Mouse (Mus musculus): ENCODE data around the gene Igtp. TPM values are rescaled to one million over a fixed set of nuclear protein-coding genes. Genes with fewer than 3 reads are reported as not detected.

Igtp gene
- total and polyA plus RNA-seq, 3 experiments, result 70.3 to 143 (median 107) TPM

DNA sequence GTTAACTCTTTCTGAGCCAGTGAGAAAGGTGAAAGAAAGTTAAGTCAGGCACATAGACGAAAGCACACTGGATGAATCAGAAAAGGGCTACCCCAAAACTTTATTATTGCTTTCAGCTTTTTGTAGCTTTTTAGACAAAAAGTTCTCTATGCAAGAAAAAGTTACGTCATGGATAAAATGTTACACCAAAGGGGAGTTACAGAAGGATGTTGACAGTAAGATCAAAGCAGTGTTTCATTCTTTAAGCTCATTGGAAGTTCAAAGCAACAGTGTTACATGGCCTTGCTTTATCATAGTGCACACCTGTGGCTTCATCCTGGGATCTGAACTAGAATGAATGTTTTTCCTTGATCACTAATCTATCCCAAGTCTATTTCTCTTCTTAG lies 12.3 kb downstream of the Igtp start:
- peaks cover 11 to 18% of the 10 kb centered on the region in 2 experiments for H3K36me3 ChIP-seq (replicated peaks in 1 of 2; ENCODE audit: control insufficient read depth in 1 of 2, insufficient read depth in 1 of 2, low read length in 1 of 2)
- TF ChIP-seq GABPA (IDR thresholded peaks at IDR 0.05; ENCODE audit: insufficient replicate concordance, low read depth, low read length), result no peak
- no peak for TF ChIP-seq CHD2 (IDR thresholded peaks at IDR 0.05; ENCODE audit: low read length)
- H3K4me2 ChIP-seq (ENCODE audit: insufficient read depth, low read depth, poor library complexity, severe bottlenecking), result peak overlapping the region; percentile 84
- H3K9ac ChIP-seq (ENCODE audit: insufficient read depth, low read depth), result peak overlapping the region; percentile 67
- in situ Hi-C loops (cut with MboI; ENCODE audit: low pct_ligation_motif_present, low pct_unique_long_range_greater_than_20kb, low sequenced_read_pairs), result no loop called here
- no peaks in the 10 kb centered on the region for H3K27me3 ChIP-seq (replicated peaks)
- H3K4me3 ChIP-seq (replicated peaks in 1 of 3; ENCODE audit: low read depth in 2 of 3, low read length in 2 of 3, poor library complexity in 1 of 3), result peak overlapping the region in 2 of 3 experiments; percentile 0 to 1
- no peak for DNase-seq (ENCODE audit: extremely low read depth)
- H3K9me3 ChIP-seq (replicated peaks; ENCODE audit: low read length), result no peaks in the 10 kb centered on the region
- H3K4me1 ChIP-seq (ENCODE audit: control insufficient read depth in 1 of 2, insufficient read depth in 2 of 2), result peaks cover 31 to 68% of the 10 kb centered on the region in 2 experiments
- H3K27ac ChIP-seq (ENCODE audit: insufficient read depth, low read depth), result peak overlapping the region; percentile 92
- peaks cover 5% of the 10 kb centered on the region; the same call in 1 of the 2 replicates for H3K79me2 ChIP-seq (replicated peaks; ENCODE audit: control insufficient read depth, extremely low read depth, insufficient read depth, poor library complexity, severe bottlenecking)
- dilution Hi-C loops (cut with MboI; ENCODE audit: extremely low pct_ligation_motif_present, extremely low pct_unique_long_range_greater_than_20kb, low sequenced_read_pairs), result no loop called here

DNA sequence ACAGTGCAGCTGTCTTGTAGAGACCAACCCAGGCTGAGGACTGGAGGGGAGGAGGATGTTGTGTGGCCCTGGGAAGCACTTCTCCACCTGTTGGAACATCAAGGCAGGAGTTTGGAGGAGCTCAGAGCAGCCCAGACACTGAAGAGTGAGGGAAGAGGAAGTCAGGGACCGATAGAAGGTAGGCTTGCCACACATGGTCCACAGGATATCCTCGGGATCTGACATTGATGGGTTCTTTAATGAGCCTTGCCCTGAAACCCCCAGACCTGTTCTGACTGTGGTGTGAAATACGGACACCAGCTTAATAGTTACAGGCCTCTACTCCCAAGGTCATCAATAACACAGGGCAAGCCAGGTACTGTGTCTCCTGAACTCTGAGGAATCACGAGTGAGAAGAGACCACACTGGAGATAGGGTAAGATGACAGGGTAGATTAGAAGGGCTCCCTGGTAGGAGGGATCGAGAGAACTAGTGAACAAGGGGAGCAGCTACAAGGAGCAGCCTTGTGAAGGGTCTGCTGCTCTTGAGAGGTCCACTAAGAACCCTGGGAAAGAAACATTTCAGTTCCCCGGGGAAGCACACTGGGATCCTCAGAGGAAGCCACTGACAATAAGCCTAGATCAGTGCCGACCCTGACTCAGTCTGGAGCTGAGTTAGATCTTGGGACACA lies 14.5 kb downstream of the Igtp start:
- no peaks in the 10 kb centered on the region for H3K9me3 ChIP-seq (replicated peaks; ENCODE audit: low read length)
- peak overlapping the region; percentile 99 for H3K9ac ChIP-seq (ENCODE audit: insufficient read depth, low read depth)
- peaks cover 31 to 77% of the 10 kb centered on the region in 2 experiments for H3K4me1 ChIP-seq (ENCODE audit: control insufficient read depth in 1 of 2, insufficient read depth in 2 of 2)
- H3K4me2 ChIP-seq (ENCODE audit: insufficient read depth, low read depth, poor library complexity, severe bottlenecking), result peak overlapping the region; percentile 80; the same call in 1 of the 2 replicates
- in situ Hi-C loops (cut with MboI; ENCODE audit: low pct_ligation_motif_present, low pct_unique_long_range_greater_than_20kb, low sequenced_read_pairs) (no loop called here), dilution Hi-C loops (cut with MboI; ENCODE audit: extremely low pct_ligation_motif_present, extremely low pct_unique_long_range_greater_than_20kb, low sequenced_read_pairs) (no loop called here)
- H3K27ac ChIP-seq (ENCODE audit: insufficient read depth, low read depth), result no peak overlapping the region
- TF ChIP-seq JUN (IDR thresholded peaks at IDR 0.05; ENCODE audit: insufficient read depth, low read depth, low read length), result no peak
- no peak for TF ChIP-seq USF1 (IDR thresholded peaks at IDR 0.05; ENCODE audit: low read depth, low read length)
- TF ChIP-seq EP300 (IDR thresholded peaks at IDR 0.05; ENCODE audit: low read length), result no peak
- TF ChIP-seq MAFK (IDR thresholded peaks at IDR 0.05; ENCODE audit: insufficient replicate concordance, low read length), result no peak
- TF ChIP-seq TBP (conservative IDR thresholded peaks at IDR 0.05; ENCODE audit: low read depth, low read length), result no peak
- TF ChIP-seq NELFE (IDR thresholded peaks at IDR 0.05; ENCODE audit: low read depth, low read length), result no peak
- TF ChIP-seq ZKSCAN1 (IDR thresholded peaks at IDR 0.05; ENCODE audit: borderline replicate concordance, low read depth, low read length), result no peak
- TF ChIP-seq RAD21 (IDR thresholded peaks at IDR 0.05; ENCODE audit: low read depth, low read length), result no peak
- TF ChIP-seq RCOR1 (conservative IDR thresholded peaks at IDR 0.05; ENCODE audit: low read depth, low read length), result no peak
- TF ChIP-seq KAT2A (IDR thresholded peaks at IDR 0.05; ENCODE audit: insufficient replicate concordance, low read length), result no peak
- no peak for TF ChIP-seq POLR2A (IDR thresholded peaks at IDR 0.05; ENCODE audit: low read depth, low read length)
- no peak for TF ChIP-seq BHLHE40 (IDR thresholded peaks at IDR 0.05; ENCODE audit: low read depth, low read length)
- no peak for TF ChIP-seq E2F4 (IDR thresholded peaks at IDR 0.05; ENCODE audit: insufficient replicate concordance, low read depth, low read length)
- no peak for TF ChIP-seq TCF12 (IDR thresholded peaks at IDR 0.05; ENCODE audit: low read depth, low read length)
- peaks cover 10% of the 10 kb centered on the region for H3K79me2 ChIP-seq (replicated peaks; ENCODE audit: control insufficient read depth, extremely low read depth, insufficient read depth, poor library complexity, severe bottlenecking)
- H3K36me3 ChIP-seq (replicated peaks in 1 of 2; ENCODE audit: control insufficient read depth in 1 of 2, insufficient read depth in 1 of 2, low read length in 1 of 2), result peaks cover 3 to 13% of the 10 kb centered on the region in 2 experiments
- no peaks in the 10 kb centered on the region for H3K27me3 ChIP-seq (replicated peaks)
- DNase-seq (ENCODE audit: extremely low read depth), result no peak
- H3K4me3 ChIP-seq (replicated peaks in 1 of 3; ENCODE audit: low read depth in 2 of 3, low read length in 2 of 3, poor library complexity in 1 of 3), result peak overlapping the region in 2 of 3 experiments; percentile 60 to 62

Measured in CH12.LX (cell line).